Mouse (Mus musculus) gastrocnemius, postnatal 4 days (tissue): Measurements from ENCODE around the gene Derl3. TPM values are rescaled to one million over a fixed set of nuclear protein-coding genes. Genes with fewer than 3 reads are reported as not detected.
"Not testable (repeated sequence)": the region's sequence is repeated elsewhere in the genome, so short reads cannot be mapped to it uniquely, and the experiment has no call there.

ENCODE experiments used
- DNase-seq, 2 experiments: peaks; one replicate each; pipeline ENCODE4 v3.0.0; 2021 to 2022; ENCODE audit warnings: low spot score in 2 of 2, mixed read lengths in 2 of 2
- long read RNA-seq, 2 experiments: library from polyadenylated mRNA; stranded (forward); transcript quantifications; one replicate each; pipeline ENCODE4 v2.0.0; 2021
- total RNA-seq, 2 experiments: library from RNA; stranded (reverse); gene quantifications; 2 replicates each; pipeline ENCODE4 v1.2.3; 2021

Gene Derl3
- total RNA-seq = 1 to 10 TPM in 1 of 2 experiments, under 1 TPM in 1; 0.96 to 1.0 TPM
- long read RNA-seq, experiment 1 = 0 reads
- long read RNA-seq, experiment 2 = 0 reads

DNA sequence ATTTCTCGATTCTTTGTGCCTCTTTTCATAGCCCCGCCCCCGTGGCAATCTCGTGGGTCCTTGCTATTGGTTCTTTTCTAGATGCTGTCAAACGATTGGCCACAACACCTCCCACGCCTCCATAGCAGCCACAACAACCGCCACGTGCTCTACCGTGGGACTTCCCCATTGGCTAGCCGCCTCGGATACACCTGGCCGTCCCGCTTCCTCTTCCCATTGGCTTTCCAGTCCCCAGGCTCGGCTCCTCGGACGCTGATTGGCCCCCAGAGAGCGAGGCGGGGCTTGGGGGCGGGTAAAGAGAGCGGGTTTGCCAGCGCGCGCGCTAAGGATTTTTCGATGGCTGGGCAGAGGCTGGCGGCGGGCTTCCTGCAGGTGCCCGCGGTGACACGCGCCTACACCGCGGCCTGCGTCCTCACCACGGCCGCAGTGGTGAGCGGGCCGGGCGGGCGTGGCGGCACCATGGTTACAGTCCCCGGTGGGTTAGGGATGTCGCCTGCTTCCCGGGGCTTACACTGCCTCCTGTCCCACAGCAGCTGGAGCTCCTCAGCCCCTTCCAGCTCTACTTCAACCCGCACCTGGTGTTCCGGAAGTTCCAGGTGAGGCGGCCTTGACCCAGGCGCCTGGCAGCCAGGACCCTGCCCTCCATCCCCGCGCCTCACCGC is at the start of gene Derl3:
TSS of gene Derl3 (plus strand) at position 325 of the 662 bp plus-strand sequence.
- peak; percentile 71 to 85 for DNase-seq

DNA sequence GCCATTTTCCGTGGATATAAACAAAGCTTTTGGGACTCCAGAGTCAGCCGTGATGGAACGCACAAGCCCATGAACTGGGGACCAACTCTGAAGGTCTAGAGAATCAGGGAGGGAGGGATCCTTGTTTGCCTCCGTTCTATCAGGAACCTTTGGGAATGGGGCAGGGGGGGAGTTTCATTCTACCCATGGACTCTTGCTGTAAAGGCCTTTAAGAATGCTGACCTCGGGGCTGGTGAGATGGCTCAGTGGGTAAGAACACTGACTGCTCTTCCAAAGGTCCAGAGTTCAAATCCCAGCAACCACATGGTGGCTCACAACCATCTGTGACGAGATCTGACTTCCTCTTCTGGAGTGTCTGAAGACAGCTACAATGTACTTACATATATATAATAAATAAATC is 49.3 kb upstream of the Derl3 start:
- DNase-seq = not testable (repeated sequence)

DNA sequence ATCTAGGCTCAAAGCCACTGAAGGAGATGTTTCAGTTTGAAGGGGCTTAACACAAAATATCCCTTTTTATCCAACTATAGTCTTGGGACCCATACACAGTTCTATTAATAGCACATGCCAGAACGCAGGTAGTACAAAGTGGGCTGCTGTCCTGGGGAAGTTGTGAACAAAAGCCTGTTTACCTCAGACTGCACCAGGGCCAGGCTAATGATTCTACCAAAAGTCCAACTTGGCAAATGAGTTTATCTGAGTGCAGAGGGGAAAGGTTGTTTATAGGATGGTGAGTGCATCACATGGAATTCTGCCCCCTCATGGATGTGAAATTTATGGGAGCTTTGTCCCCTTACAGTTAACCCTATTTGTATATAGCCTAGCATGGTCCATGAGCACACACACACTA is 48.4 kb upstream of the Derl3 start:
- no peak for DNase-seq

DNA sequence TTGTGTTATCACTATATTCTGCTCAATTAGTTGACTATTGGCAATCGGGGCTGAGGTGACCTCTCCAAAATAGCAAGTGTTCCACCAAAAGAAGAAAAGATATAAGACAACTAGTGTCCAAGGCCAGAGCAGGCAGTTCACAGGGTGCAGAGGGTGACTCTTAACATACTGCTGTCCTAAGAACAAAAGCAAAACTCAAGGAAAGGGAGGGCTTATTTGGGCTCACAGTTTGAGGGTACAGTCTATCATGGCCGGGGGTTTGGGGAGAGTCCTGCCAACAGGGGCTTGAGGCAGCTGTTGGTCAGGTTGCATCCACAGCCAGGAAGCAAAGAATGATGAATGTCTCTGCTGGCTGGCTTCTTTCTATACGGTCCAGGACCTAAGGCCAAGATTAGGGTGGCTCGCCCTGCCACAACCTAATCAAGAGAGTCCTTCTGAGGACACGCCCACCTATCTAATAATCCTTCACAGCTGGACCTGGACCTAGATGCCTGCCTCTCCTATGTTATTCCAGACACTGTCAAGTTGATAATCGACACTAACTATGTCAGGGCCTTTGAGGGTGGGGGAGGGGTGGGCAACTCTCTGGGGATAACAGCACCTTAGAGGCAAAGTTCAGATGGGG is 47.8 kb upstream of the Derl3 start:
- DNase-seq = no peak

GRCm38 (mm10) chr10:75848382-75848781 is 44.8 kb upstream of the Derl3 start:
- DNase-seq = no peak

GRCm38 (mm10) chr10:75851076-75851475 is 42.1 kb upstream of the Derl3 start:
- DNase-seq = no peak

- no peak for DNase-seq
Measured at GRCm38 (mm10) chr10:75851681-75852080, 41.5 kb upstream of the Derl3 start.

DNA sequence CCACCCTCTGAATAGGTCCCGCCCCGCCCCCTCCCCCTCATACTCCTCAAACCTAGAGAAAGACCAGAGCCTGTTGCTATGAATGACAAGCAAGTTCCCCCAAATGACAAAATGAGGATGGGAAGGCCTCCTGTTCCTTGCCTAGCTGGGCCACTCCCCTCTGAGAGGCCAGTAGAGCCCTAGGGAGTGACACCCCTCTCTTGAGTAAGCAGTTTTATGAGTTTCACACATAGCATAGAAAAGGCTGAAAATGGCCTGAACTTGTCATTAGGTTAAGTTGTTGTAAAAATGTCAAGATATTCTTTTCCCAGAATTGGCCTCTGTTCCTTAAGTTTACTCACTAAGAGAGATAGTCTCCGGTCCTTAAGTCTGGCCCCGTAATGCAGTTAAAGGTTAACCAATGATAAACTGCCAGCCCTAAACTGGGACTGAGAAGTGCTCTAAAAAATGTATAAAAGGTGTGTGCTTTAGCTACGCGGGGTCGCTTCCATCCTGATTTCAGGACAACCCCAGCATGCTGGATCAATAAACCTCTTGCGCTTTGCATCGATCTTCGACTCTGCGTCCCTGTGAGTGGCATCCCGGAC is 40.6 kb upstream of the Derl3 start:
- no peak for DNase-seq

DNA sequence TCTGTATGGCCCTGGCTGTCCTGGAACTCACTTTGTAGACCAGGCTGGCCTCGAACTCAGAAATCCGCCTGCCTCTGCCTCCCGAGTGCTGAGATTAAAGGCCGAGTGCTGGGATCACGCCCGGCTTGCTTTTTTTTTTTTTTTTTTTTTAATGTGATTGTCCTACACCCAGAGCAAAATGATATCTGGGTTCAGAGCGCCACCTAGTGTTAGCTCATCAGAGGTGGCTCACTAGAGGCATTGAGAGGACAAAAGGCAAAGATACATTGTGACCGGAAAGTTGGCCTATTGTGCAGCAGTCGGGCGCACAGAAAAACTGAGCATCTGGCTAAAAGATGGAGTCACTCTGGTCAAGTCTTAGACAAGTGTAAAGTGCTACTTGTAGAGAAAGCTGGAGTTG is 39.8 kb upstream of the Derl3 start:
- DNase-seq = peak; percentile 57 to 83

DNA sequence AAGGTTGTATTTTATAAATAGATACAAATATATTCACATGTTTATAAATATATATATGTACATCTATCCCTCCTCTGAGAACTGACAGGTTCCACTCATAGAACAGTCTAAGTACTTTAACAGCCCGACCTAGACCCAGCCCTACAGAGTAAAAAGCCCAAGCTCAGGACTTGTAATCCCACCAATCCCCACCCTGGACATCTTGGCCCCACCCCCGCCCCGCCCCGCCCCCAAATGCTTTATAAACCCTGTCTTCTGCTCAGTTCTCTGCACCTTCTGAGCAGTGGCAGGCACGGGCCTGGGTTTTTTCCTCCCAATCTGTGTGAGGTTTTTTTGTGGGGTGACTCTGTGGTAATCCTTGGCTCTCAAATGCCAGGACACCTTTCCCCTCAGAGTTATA is 39.1 kb upstream of the Derl3 start:
- no peak for DNase-seq

DNA sequence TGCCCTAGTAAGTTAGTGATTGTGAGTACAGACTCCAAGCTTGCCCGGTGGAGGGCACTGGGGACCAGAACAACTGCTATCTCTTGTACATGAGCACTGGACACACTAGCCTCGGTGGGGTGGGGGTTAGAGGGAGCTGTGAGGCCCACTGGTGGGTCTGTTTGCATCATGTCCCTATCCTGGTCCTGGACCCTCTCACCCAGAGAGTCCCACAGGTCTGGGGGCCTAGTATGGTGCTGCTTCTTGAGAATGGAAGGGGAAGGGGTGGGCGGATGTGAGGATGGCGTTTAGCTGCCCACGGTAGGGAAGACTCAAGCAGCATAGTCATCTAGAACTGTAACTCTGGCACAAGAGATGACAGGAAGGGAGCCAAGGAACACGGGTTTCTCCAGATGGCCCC is 38.4 kb upstream of the Derl3 start:
- DNase-seq = no peak

- DNase-seq = no peak
Measured at GRCm38 (mm10) chr10:75855416-75855981, 37.7 kb upstream of the Derl3 start.

GRCm38 (mm10) chr10:75856155-75856907 is 36.9 kb upstream of the Derl3 start:
- no peak for DNase-seq

- DNase-seq = no peak
Measured at GRCm38 (mm10) chr10:75856976-75857375, 36.2 kb upstream of the Derl3 start.

DNA sequence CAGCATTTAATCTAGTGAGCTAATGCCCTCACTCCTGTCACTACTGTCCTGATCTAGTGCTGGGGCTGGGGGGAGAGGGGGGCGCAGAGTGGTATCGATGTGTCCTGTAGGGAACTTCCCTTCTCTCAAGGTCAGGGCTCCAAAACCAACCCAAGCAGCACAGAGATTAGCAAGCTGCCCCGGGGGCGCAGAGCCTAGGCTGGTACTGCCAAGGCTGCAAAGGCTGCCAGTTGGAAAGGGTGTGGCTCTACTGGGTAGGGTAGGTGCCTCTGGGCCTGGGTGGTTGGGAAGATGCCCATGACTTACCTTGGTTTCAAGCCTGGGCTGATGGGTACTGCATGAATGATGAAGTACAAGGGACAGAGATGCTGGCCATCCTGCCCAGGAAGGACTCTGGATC is 35.6 kb upstream of the Derl3 start:
- DNase-seq = no peak

- DNase-seq = no peak
Measured at GRCm38 (mm10) chr10:75859107-75859746, 34.0 kb upstream of the Derl3 start.

DNA sequence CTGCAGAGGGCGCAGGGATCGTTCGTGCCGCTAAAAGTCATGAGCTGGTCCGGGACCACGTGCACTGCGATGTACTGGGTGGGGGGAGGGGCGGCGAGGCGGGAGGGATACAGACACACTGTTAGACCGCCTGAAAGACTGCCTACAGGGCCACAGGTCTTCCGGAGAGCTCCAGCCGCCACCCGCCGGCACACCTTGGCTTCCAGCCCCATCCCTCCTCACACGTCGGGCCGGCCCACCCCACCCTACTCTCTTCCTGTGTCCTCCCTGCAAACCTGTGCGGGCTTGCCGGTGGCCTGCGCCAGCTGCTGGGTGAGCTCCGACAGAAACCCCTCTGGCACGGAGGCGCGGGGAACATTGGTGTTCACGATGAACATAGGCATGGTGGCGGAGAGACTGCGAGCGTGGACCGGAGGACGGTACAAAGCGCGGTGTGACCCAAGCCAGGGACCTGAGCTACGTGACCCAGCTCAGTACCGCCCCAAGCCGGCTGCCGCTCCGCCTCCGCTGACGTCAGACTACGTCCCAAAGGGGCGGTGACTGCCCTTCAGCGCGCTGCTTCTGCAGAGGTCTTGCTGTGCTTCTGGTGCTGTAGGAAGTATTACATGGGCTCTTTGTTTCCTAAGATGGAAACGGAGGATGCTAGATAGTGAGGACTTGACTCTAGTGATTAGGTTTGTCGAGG is 33.3 kb upstream of the Derl3 start, which contains the start of gene Mif:
TSS of gene Mif (minus strand) at position 455 of the 685 bp plus-strand sequence.
- DNase-seq = peak; percentile 71 to 86

GRCm38 (mm10) chr10:75860746-75861145 is 32.5 kb upstream of the Derl3 start:
- DNase-seq = no peak

GRCm38 (mm10) chr10:75861587-75861986 is 31.6 kb upstream of the Derl3 start:
- DNase-seq = no peak
